Mouse (Mus musculus) megakaryocyte, embryonic 14.5 days (primary cell): ENCODE measurements at regions not wholly inside any gene's neighbourhood (a gene's known extent, or its start where the extent isn't known, plus 50 kb on each side); places are given as distances from the start of the nearest gene placed in this dataset.
A peak's percentile ranks its signal among the peaks of the same experiment; 100 is the strongest.

Experiments
- H3K27me3 ChIP-seq: replicated peaks from 2 replicates; pipeline ENCODE3; 2012; ENCODE audit warnings: inconsistent platforms
- H3K36me3 ChIP-seq: replicated peaks from 2 replicates; pipeline ENCODE3; 2012; ENCODE audit warnings: low read length, inconsistent platforms, mixed read lengths
- H3K4me1 ChIP-seq: 2 replicates; pipeline ENCODE4 v1.6.1; 2012; ENCODE audit warnings: inconsistent platforms
- H3K4me3 ChIP-seq: replicated peaks from 2 replicates; pipeline ENCODE3; 2012; ENCODE audit warnings: moderate library complexity, mild to moderate bottlenecking, inconsistent platforms
- H3K9me3 ChIP-seq: 2 replicates; pipeline ENCODE4 v1.6.1; 2012; ENCODE audit warnings: inconsistent platforms
- FLI1 ChIP-seq: IDR thresholded peaks from 2 replicates; pipeline ENCODE4 v1.6.1; 2012; ENCODE audit warnings: low read length, inconsistent platforms, mixed read lengths
- GATA1 ChIP-seq: IDR thresholded peaks from 3 replicates; pipeline ENCODE4 v1.6.1; 2012; ENCODE audit warnings: mixed read lengths, low read length, inconsistent platforms, borderline replicate concordance

GRCm38 (mm10) chr3:133599731-133600130 is 54.8 kb upstream of the Tet2 start:
- Histone ChIP-seq H3K9me3 (0 out of 2 replicates have a peak, but pooled peaks cover 4% of the 10 kb centered on the region), H3K4me1 (peaks cover 7% of the 10 kb centered on the region), H3K36me3 (no peaks in the 10 kb centered on the region), H3K4me3 (no peak overlapping the region), H3K27me3 (no peaks in the 10 kb centered on the region)
- TF ChIP-seq GATA1: no peak
- TF ChIP-seq FLI1: no peak

DNA sequence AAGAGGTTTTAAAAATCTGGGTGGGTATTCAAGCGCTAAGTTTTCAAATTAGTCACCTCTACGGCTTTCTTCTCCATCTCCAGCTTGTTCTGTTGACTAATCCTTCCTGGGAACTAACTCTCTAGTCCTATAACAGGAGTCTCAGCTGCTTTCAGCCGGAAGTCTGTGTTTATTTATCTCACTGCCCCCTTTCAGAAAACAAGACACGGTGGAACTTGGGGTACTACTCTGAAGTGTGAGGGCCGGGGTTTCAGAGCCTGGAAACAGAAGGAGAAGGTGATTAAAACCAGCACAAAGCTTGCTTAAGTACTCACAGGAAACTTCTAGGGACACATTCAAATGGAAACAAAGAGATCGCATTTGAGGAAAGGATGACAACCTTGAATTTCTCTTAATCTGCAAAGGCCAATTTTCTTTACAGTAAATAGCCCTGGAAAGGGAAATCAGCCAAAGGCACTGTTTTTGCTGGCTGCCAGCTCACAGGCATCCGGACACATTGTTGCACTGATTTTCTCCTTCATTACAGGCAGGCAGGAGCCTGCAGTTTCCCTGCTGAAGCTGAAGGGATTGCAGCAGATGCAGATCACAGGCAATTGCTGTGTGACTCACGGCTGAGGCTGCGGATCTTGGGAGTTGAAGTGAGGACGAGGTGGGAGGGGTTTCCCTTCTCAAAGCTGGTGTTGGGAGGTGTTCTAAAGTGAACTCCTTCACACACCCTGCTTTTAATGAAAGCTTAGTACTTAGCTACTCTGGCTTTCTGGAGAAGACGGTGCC is 55.7 kb upstream of the Tet2 start:
- H3K9me3 ChIP-seq: 0 out of 2 replicates have a peak, but pooled peaks cover 4% of the 10 kb centered on the region
- H3K4me1 ChIP-seq: peaks cover 7% of the 10 kb centered on the region
- TF ChIP-seq GATA1: no peak
- no peak for TF ChIP-seq FLI1
- no peaks in the 10 kb centered on the region for H3K27me3 ChIP-seq
- no peak overlapping the region for H3K4me3 ChIP-seq
- no peaks in the 10 kb centered on the region for H3K36me3 ChIP-seq

GRCm38 (mm10) chr3:133605460-133605859 is 60.5 kb upstream of the Tet2 start:
- no peak for TF ChIP-seq GATA1
- TF ChIP-seq FLI1: no peak
- peaks cover 6% of the 10 kb centered on the region for H3K4me1 ChIP-seq
- no peaks in the 10 kb centered on the region for H3K36me3 ChIP-seq
- no peaks in the 10 kb centered on the region for H3K27me3 ChIP-seq
- H3K4me3 ChIP-seq: no peak overlapping the region
- H3K9me3 ChIP-seq: 0 out of 2 replicates have a peak, but pooled peaks cover 4% of the 10 kb centered on the region

DNA sequence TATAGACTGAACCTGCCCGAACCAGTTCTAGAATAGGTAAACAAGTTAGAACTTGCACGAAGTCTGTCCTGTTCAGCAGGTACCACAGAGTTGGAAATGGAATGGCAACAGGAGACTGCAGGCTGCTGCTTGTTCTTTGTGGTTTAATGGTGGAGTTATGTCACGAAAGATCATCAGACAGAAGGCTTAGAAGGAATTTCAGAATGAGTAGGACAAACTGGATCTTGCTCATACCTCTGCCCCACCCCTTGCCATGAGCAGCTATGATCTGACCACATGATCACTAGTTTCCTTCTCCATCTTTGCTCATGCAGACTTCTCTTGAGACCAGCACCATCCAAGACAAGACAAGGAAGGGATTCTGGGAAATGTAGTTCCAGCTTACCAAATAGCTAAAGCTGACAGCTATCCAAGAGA is 63.9 kb upstream of the Tet2 start:
- TF ChIP-seq FLI1: no peak
- TF ChIP-seq GATA1: no peak
- H3K4me3 ChIP-seq: no peak overlapping the region

DNA sequence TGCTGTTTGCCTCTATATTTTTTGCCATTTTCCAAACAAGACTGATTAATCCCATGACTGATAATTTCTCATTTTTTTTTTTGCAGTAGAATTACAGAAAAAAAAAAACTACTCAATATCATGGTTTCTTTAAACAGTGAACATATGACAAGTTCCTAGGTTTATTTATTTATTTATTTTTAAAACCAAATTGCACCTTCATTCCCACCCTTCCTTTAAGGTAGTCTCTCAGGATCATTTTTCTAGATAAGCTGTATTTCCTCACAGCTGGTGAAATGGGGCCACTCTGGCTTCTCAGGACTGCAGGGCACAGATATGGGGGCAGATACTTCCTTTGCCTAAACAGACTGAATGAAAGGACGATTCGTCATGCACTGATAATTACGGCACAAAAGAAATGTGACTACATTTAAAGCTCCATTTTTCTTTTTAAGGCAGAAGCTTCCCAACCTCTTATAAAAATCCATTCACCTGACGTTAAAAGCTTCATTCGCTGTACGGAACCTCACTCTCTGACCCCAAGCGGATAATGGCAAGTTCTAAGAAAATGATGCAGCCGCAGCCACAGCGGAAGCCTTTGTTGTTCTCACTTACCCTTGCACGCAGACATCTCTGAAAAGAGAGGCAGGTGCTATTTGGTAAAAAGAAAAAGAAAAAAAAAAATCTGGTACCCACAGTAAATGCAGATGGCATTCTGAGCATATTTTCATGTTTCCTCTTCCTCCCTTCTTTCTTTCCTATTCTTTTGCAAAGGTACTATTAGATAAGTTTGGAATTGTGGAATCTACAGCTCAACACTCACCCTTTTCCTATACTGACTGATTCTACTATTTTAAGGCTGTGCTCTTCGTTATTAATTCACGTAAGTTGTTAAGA is 69.1 kb upstream of the Tet2 start:
- no peaks in the 10 kb centered on the region for H3K9me3 ChIP-seq
- TF ChIP-seq GATA1: no peak
- TF ChIP-seq FLI1: no peak
- peaks cover 11% of the 10 kb centered on the region; the same call in 1 of the 2 replicates for H3K4me1 ChIP-seq
- H3K27me3 ChIP-seq: no peaks in the 10 kb centered on the region
- H3K36me3 ChIP-seq: no peaks in the 10 kb centered on the region
- peak overlapping the region; percentile 40 for H3K4me3 ChIP-seq

More for the DNA sequence above, 63.9 kb upstream of the Tet2 start:
- Histone ChIP-seq H3K9me3 (no peaks in the 10 kb centered on the region), H3K27me3 (no peaks in the 10 kb centered on the region), H3K4me1 (peaks cover under 1% of the 10 kb centered on the region; the same call in 1 of the 2 replicates), H3K36me3 (no peaks in the 10 kb centered on the region)

- no peaks in the 10 kb centered on the region for H3K9me3 ChIP-seq
- TF ChIP-seq GATA1: no peak
- no peak for TF ChIP-seq FLI1
Measured at GRCm38 (mm10) chr3:133614712-133615426, 69.9 kb upstream of the Tet2 start.

GRCm38 (mm10) chr3:133617036-133617435 is 72.1 kb upstream of the Tet2 start:
- Histone ChIP-seq H3K27me3 (no peaks in the 10 kb centered on the region), H3K4me1 (peaks cover 13% of the 10 kb centered on the region; the same call in 1 of the 2 replicates), H3K9me3 (no peaks in the 10 kb centered on the region), H3K4me3 (no peak overlapping the region), H3K36me3 (no peaks in the 10 kb centered on the region)
- TF ChIP-seq FLI1 (no peak), GATA1 (no peak)

More at GRCm38 (mm10) chr3:133614712-133615426, 69.9 kb upstream of the Tet2 start:
- Histone ChIP-seq H3K4me3 (no peak overlapping the region), H3K36me3 (no peaks in the 10 kb centered on the region), H3K4me1 (peaks cover 11% of the 10 kb centered on the region; the same call in 1 of the 2 replicates), H3K27me3 (no peaks in the 10 kb centered on the region)

- no peaks in the 10 kb centered on the region for H3K36me3 ChIP-seq
- TF ChIP-seq GATA1 (no peak), FLI1 (no peak)
- no peak overlapping the region for H3K4me3 ChIP-seq
- peaks cover 24% of the 10 kb centered on the region for H3K4me1 ChIP-seq
- H3K9me3 ChIP-seq: no peaks in the 10 kb centered on the region
- no peaks in the 10 kb centered on the region for H3K27me3 ChIP-seq
Measured at GRCm38 (mm10) chr3:133618491-133618890, 73.6 kb upstream of the Tet2 start.

DNA sequence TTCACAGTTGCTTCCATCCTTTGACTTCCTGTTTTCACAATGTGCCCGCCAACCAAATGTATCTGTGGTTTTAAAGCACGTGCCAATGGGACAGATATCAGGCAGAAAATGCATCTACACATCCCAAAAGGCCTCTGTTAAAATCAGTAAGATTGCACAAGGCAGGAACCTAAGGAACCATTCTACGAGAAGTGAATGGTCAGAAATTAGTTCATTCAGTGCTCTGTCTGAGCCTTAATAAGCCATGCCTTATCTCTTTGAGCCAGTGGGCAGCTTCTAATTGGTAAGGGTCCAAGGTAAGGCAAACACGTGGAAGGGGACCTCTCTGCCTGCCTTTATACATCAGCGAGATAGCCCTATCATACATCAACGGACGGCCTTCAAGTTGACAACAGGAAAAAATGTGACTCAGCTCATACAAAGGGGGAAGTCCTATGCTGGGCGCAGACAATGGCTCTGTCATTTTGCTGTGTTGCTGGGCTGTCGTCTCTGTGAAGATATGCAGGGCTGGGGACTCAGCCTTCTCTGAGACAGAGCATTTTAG is 78.3 kb upstream of the Tet2 start:
- peaks cover 51% of the 10 kb centered on the region for H3K4me1 ChIP-seq
- H3K27me3 ChIP-seq: no peaks in the 10 kb centered on the region
- no peak for TF ChIP-seq FLI1
- TF ChIP-seq GATA1: no peak
- no peaks in the 10 kb centered on the region for H3K36me3 ChIP-seq
- H3K9me3 ChIP-seq: no peaks in the 10 kb centered on the region
- peak overlapping the region; percentile 86 for H3K4me3 ChIP-seq
